Mouse (Mus musculus) E14TG2a.4 (cell line): ENCODE results near the gene F3.

Experiments used
- CTCF ChIP-seq: conservative IDR thresholded peaks from 2 replicates; pipeline ENCODE4 v1.5.1; 2014; ENCODE audit warnings: low read length
- NANOG ChIP-seq: IDR thresholded peaks from 2 replicates; pipeline ENCODE4 v1.6.1; 2014; ENCODE audit warnings: borderline replicate concordance, low read length, mixed read lengths
- POU5F1 ChIP-seq: IDR thresholded peaks from 2 replicates; pipeline ENCODE4 v1.6.1; 2014; ENCODE audit warnings: low read length, borderline replicate concordance

GRCm38 (mm10) chr3:121713151-121713701 is 10.1 kb upstream of the F3 start:
- TF ChIP-seq CTCF, result no peak
- TF ChIP-seq NANOG, result no peak
- TF ChIP-seq POU5F1, result no peak
